27 mouse cellular contexts compared by ENCODE assay signal in genomic region chr3:126273566-126273965, GRCm38 (mm10).
"Had no signal": no experiment of that assay in that cellular context is flagged by ENCODE, and none has a peak within 500 bp of the region (broad histone marks: within the 10 kb centered on the region; RNA-seq: fewer than 3 reads in every experiment).

No protein-coding gene starts in this region.

- H3K27ac ChIP-seq: embryonic facial prominence, embryonic 10.5 days; embryonic facial prominence, embryonic 12.5 days; embryonic facial prominence, embryonic 13.5 days; embryonic facial prominence, embryonic 15.5 days; forebrain, embryonic 10.5 days; forebrain, embryonic 12.5 days; forebrain, embryonic 13.5 days; forebrain, embryonic 15.5 days; gastrocnemius, adult 2 months; heart, adult 2 months; heart, embryonic 10.5 days had no signal

- H3K4me3 ChIP-seq: embryonic facial prominence, embryonic 10.5 days; embryonic facial prominence, embryonic 12.5 days; embryonic facial prominence, embryonic 13.5 days; embryonic facial prominence, embryonic 15.5 days; erythroblast, embryonic 14.5 days; forebrain, embryonic 10.5 days; forebrain, embryonic 12.5 days; forebrain, embryonic 13.5 days; forebrain, embryonic 15.5 days; gastrocnemius, adult 2 months; heart, adult 2 months; heart, embryonic 10.5 days had no signal

- H3K4me1 ChIP-seq: embryonic facial prominence, embryonic 10.5 days; embryonic facial prominence, embryonic 12.5 days; embryonic facial prominence, embryonic 13.5 days; embryonic facial prominence, embryonic 15.5 days; forebrain, embryonic 10.5 days; forebrain, embryonic 12.5 days; forebrain, embryonic 13.5 days; forebrain, embryonic 15.5 days; heart, embryonic 10.5 days had no signal

- DNase-seq: cerebellum, adult 9-10 months; cerebellum, adult 9-11 months; cerebellum, postnatal 10 days; cerebellum, postnatal 14 days; cerebellum, postnatal 25 days; cerebellum, postnatal 36 days; embryo, embryonic 11 days; forebrain, postnatal 0 days; gastrocnemius, adult 2 months; gastrocnemius, postnatal 10 days; gastrocnemius, postnatal 14 days; gastrocnemius, postnatal 25 days; gastrocnemius, postnatal 36 days; heart, adult 18-20 months; heart, adult 2 months had no signal

- H3K36me3 ChIP-seq: embryonic facial prominence, embryonic 10.5 days; embryonic facial prominence, embryonic 12.5 days; embryonic facial prominence, embryonic 13.5 days; embryonic facial prominence, embryonic 15.5 days; forebrain, embryonic 10.5 days; forebrain, embryonic 12.5 days; forebrain, embryonic 15.5 days; heart, embryonic 10.5 days had no signal

- H3K9me3 ChIP-seq: embryonic facial prominence, embryonic 10.5 days; embryonic facial prominence, embryonic 12.5 days; embryonic facial prominence, embryonic 13.5 days; embryonic facial prominence, embryonic 15.5 days; forebrain, embryonic 10.5 days; forebrain, embryonic 12.5 days; forebrain, embryonic 13.5 days; forebrain, embryonic 15.5 days; heart, embryonic 10.5 days had no signal

- H3K4me2 ChIP-seq: embryonic facial prominence, embryonic 12.5 days; embryonic facial prominence, embryonic 13.5 days; embryonic facial prominence, embryonic 15.5 days; forebrain, embryonic 12.5 days; forebrain, embryonic 13.5 days; forebrain, embryonic 15.5 days had no signal

- H3K9ac ChIP-seq: embryonic facial prominence, embryonic 12.5 days; embryonic facial prominence, embryonic 13.5 days; embryonic facial prominence, embryonic 15.5 days; forebrain, embryonic 12.5 days; forebrain, embryonic 13.5 days; forebrain, embryonic 15.5 days; forebrain, postnatal 0 days had no signal

- H3K27me3 ChIP-seq: embryonic facial prominence, embryonic 12.5 days; embryonic facial prominence, embryonic 13.5 days; embryonic facial prominence, embryonic 15.5 days; forebrain, embryonic 12.5 days; forebrain, embryonic 13.5 days; forebrain, embryonic 15.5 days had no signal

- ATAC-seq: forebrain, embryonic 13.5 days; forebrain, embryonic 14.5 days; forebrain, embryonic 15.5 days; forebrain, embryonic 16.5 days; forebrain, postnatal 0 days had no signal
